In genomic region chr7:44553826-44554225, GRCm38 (mm10) we compare ENCODE assay signal across 8 mouse cellular contexts. TPM values are rescaled to one million over a fixed set of nuclear protein-coding genes. Genes with fewer than 3 reads are reported as not detected.
A peak's percentile ranks its signal among the peaks of the same experiment; 100 is the strongest.
DNase-seq lines count a peak whose midpoint lies in the region; ATAC-seq and TF ChIP-seq lines count a peak whose summit lies in the region.

TSS of gene Nr1h2 (minus strand) at chr7:44553951.

- ATAC-seq in embryonic facial prominence, embryonic 13.5 days (ENCODE audit: insufficient number of reproducible peaks, insufficient read depth, low FRiP score, low TSS enrichment, low read depth) = peak; percentile 62; the same call in 1 of the 2 replicates
- 0 out of 2 replicates have a peak, but pooled peaks have one; percentile 56 for ATAC-seq in limb, embryonic 12.5 days (ENCODE audit: insufficient number of reproducible peaks, insufficient read depth, low FRiP score, low TSS enrichment, low read depth)
- peak; percentile 84 for ATAC-seq in midbrain, embryonic 15.5 days (replicated peaks)

- H3K4me2 ChIP-seq in embryonic facial prominence, embryonic 13.5 days = peak within 1 kb of the TSS; percentile 67
- H3K4me2 ChIP-seq in limb, embryonic 12.5 days = peak within 1 kb of the TSS; percentile 63
- H3K4me2 ChIP-seq in midbrain, embryonic 15.5 days = peak within 1 kb of the TSS; percentile 88

- H3K27me3 ChIP-seq in embryonic facial prominence, embryonic 13.5 days = no peaks in the 10 kb centered on the region
- H3K27me3 ChIP-seq in kidney, adult 2 months (replicated peaks; ENCODE audit: control insufficient read depth, insufficient read depth, low read length) = no peaks in the 10 kb centered on the region
- H3K27me3 ChIP-seq in limb, embryonic 12.5 days = no peaks in the 10 kb centered on the region
- H3K27me3 ChIP-seq in midbrain, embryonic 15.5 days (replicated peaks) = no peaks in the 10 kb centered on the region
- no peaks in the 10 kb centered on the region for H3K27me3 ChIP-seq in spleen, adult 2 months (ENCODE audit: control insufficient read depth, insufficient read depth, low read length)

- H3K9me3 ChIP-seq in embryonic facial prominence, embryonic 13.5 days = no peaks in the 10 kb centered on the region
- H3K9me3 ChIP-seq in limb, embryonic 12.5 days = no peaks in the 10 kb centered on the region
- H3K9me3 ChIP-seq in midbrain, embryonic 15.5 days = no peaks in the 10 kb centered on the region

- DNase-seq in 3134 (ENCODE audit: extremely low read depth, insufficient read length, low spot score) = peak; percentile 92
- DNase-seq in adrenal gland, postnatal 36 days = peak; percentile 97
- peak; percentile 98 for DNase-seq in heart, adult 18-20 months
- peak; percentile 98 for DNase-seq in kidney, adult 2 months
- DNase-seq in spleen, adult 2 months (ENCODE audit: low read depth in 1 of 2, low spot score in 2 of 2) = peak; percentile 97 to 98

- peak within 1 kb of the TSS; percentile 88 for H3K4me3 ChIP-seq in embryonic facial prominence, embryonic 13.5 days
- H3K4me3 ChIP-seq in kidney, adult 2 months (ENCODE audit: insufficient read depth, low read depth, low read length) = peak within 1 kb of the TSS; percentile 73
- H3K4me3 ChIP-seq in limb, embryonic 12.5 days (replicated peaks) = peak within 1 kb of the TSS; percentile 84
- H3K4me3 ChIP-seq in midbrain, embryonic 15.5 days = peak within 1 kb of the TSS; percentile 84
- peak within 1 kb of the TSS; percentile 92 for H3K4me3 ChIP-seq in spleen, adult 2 months (ENCODE audit: extremely low read depth, insufficient read depth, insufficient read length)

- under 1% methylated on average over 22 of the region's 22 CpGs for WGBS in embryonic facial prominence, embryonic 13.5 days
- 1% methylated on average over 22 of the region's 22 CpGs for WGBS in kidney, adult 2 months
- under 1% methylated on average over 22 of the region's 22 CpGs for WGBS in limb, embryonic 12.5 days
- WGBS in midbrain, embryonic 15.5 days = under 1% methylated on average over 22 of the region's 22 CpGs
- under 1% methylated on average over 22 of the region's 22 CpGs for WGBS in spleen, adult 2 months

- TF ChIP-seq CTCF in kidney, adult 2 months (conservative IDR thresholded peaks at IDR 0.05; ENCODE audit: insufficient read depth, insufficient read length, low read depth, low read length) = no peak
- TF ChIP-seq CTCF in spleen, adult 2 months (IDR thresholded peaks at IDR 0.05; ENCODE audit: extremely low read depth, insufficient read depth, insufficient read length, insufficient replicate concordance) = no peak

- no peak for TF ChIP-seq POLR2A in kidney, adult 2 months (IDR thresholded peaks at IDR 0.05; ENCODE audit: low read depth, low read length)
- peak; percentile 61 for TF ChIP-seq POLR2A in spleen, adult 2 months (IDR thresholded peaks at IDR 0.05; ENCODE audit: low read depth, low read length)

- H3K9ac ChIP-seq in embryonic facial prominence, embryonic 13.5 days = peak within 1 kb of the TSS; percentile 78
- H3K9ac ChIP-seq in limb, embryonic 12.5 days (replicated peaks) = peak within 1 kb of the TSS; percentile 65
- H3K9ac ChIP-seq in midbrain, embryonic 15.5 days = peak within 1 kb of the TSS; percentile 34; the same call in 1 of the 2 replicates

- peak within 1 kb of the TSS; percentile 98 for H3K27ac ChIP-seq in embryonic facial prominence, embryonic 13.5 days
- peak within 1 kb of the TSS; percentile 86 for H3K27ac ChIP-seq in kidney, adult 2 months (ENCODE audit: insufficient read depth, low read depth, low read length)
- H3K27ac ChIP-seq in limb, embryonic 12.5 days = peak within 1 kb of the TSS; percentile 97
- H3K27ac ChIP-seq in midbrain, embryonic 15.5 days = peak within 1 kb of the TSS; percentile 85
- H3K27ac ChIP-seq in spleen, adult 2 months (ENCODE audit: insufficient read depth, low read length) = peak within 1 kb of the TSS; percentile 98

- H3K4me1 ChIP-seq in embryonic facial prominence, embryonic 13.5 days = peaks cover 10% of the 10 kb centered on the region
- H3K4me1 ChIP-seq in kidney, adult 2 months (ENCODE audit: control insufficient read depth, insufficient read depth, low read length) = peaks cover 9% of the 10 kb centered on the region; the same call in 1 of the 2 replicates
- 0 out of 2 replicates have a peak, but pooled peaks cover 10% of the 10 kb centered on the region for H3K4me1 ChIP-seq in limb, embryonic 12.5 days (replicated peaks)
- peaks cover 12% of the 10 kb centered on the region for H3K4me1 ChIP-seq in midbrain, embryonic 15.5 days
- peaks cover 5% of the 10 kb centered on the region for H3K4me1 ChIP-seq in spleen, adult 2 months (ENCODE audit: control insufficient read depth, insufficient read depth, insufficient read length)

- H3K36me3 ChIP-seq in embryonic facial prominence, embryonic 13.5 days = peaks cover 33% of the 10 kb centered on the region
- H3K36me3 ChIP-seq in kidney, adult 2 months (ENCODE audit: control insufficient read depth, insufficient read depth, low read length) = peaks cover 6% of the 10 kb centered on the region
- H3K36me3 ChIP-seq in limb, embryonic 12.5 days = peaks cover 32% of the 10 kb centered on the region
- peaks cover 11% of the 10 kb centered on the region; the same call in 1 of the 2 replicates for H3K36me3 ChIP-seq in midbrain, embryonic 15.5 days (replicated peaks)
- peaks cover 29% of the 10 kb centered on the region for H3K36me3 ChIP-seq in spleen, adult 2 months (ENCODE audit: control insufficient read depth, insufficient read depth, low read length)

RNA-seq across cellular contexts. Expression of gene Nr1h2, which starts in this region (rescaled TPM):
- total RNA-seq in adrenal gland, postnatal 36 days (2021) = 100 to 1,000 TPM in 1 of 2 experiments, 10 to 100 TPM in 1; 98.5 to 113 TPM
- 72.3 and 80.1 TPM in 2 replicates for polyA plus RNA-seq in embryonic facial prominence, embryonic 13.5 days (2015; fragmentation: Nextera tagmentation; extraction: Ambion mirVana)
- 10 to 100 TPM; 43.9 to 47.3 TPM for total RNA-seq in heart, adult 18-20 months (2021)
- 136 and 159 TPM in 2 replicates for polyA plus RNA-seq in kidney, adult 2 months (2012; rRNA removed)
- 70.7 and 72.0 TPM in 2 replicates for polyA plus RNA-seq in limb, embryonic 12.5 days (2016; fragmentation: Nextera tagmentation; extraction: Ambion mirVana)
- polyA plus RNA-seq in midbrain, embryonic 15.5 days (2015; fragmentation: Nextera tagmentation; extraction: Ambion mirVana) = 61.1 and 66.6 TPM in 2 replicates
- polyA plus RNA-seq in spleen, adult 2 months (2012; rRNA removed) = 162 and 211 TPM in 2 replicates

Comparison
In these comparisons a context has a peak if more than half of its experiments do, and no peak if none do; other contexts are left out.
1. Peak in every context shown above with its lines: DNase-seq, ATAC-seq, H3K4me3 ChIP-seq and H3K27ac ChIP-seq.